Comparison of ENCODE assay signal across 1 mouse cellular context in the genomic region with DNA sequence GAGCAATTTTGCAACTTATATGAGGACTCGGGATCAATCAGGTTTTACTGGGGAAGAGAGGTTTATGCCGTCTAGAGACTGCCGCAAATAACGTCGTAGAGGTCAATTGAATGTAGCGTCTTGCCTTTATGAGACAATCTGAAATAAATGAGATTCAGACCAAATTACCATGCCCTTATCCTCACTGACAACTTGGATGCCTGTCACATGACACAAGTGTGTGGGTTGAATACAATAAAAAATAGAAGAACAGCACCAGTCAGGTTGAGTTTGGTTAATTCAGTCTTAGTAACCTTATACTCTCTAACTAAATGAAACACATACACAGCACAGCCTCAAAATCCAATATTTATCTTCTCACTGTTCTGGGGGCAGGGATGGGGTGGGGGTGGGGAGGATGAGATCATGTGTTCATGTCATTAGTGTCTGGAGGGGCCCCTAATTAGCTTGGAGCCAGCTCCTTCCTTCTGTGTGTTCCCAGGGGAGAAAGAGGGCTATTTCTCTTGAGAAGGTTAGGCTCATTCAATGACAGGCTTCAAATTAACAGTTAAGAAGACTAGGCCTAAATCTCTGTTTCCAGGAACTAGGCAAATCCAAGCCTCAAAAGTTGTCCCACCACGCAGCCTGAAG.
TF ChIP-seq lines count a peak whose summit lies in the region.

No protein-coding gene starts in this region.

TF ChIP-seq in CH12.LX, 34 proteins besides CTCF, POLR2A, EP300 and RAD21 (continued from another document):
- TF ChIP-seq ZNF384 (IDR thresholded peaks at IDR 0.05; ENCODE audit: low read depth, low read length) (no peak), JUN (IDR thresholded peaks at IDR 0.05; ENCODE audit: insufficient read depth, low read depth, low read length) (no peak)
TF ChIP-seq in CH12.LX: peak in this region for 0.
